Mouse (Mus musculus) adrenal gland, adult 2 months (tissue): Measurements from ENCODE around the gene Hepacam. TPM values are rescaled to one million over a fixed set of nuclear protein-coding genes. Genes with fewer than 3 reads are reported as not detected.

Experiments
- DNase-seq: peaks from one replicate; pipeline ENCODE4 v3.0.0; 2021
- long read RNA-seq: library from polyadenylated mRNA; stranded (forward); transcript quantifications from one replicate; pipeline ENCODE4 v2.0.0, GENCODE M21; 2021
- polyA plus RNA-seq: library from polyadenylated mRNA; depleted of rRNA; stranded (reverse); fragments of >200 nt; gene quantifications from 2 replicates; pipeline ENCODE4 v1.2.3, GENCODE M21; 2012; rRNA removed
- total RNA-seq, 2 experiments: library from RNA; stranded (reverse); gene quantifications; 2 replicates each; pipeline ENCODE4 v1.2.3; 2021

Hepacam gene
- total RNA-seq = under 1 TPM in 1 of 2 experiments, not detected in 1; 0.23 TPM
- 0.26 and 0.40 TPM in 2 replicates for polyA plus RNA-seq
- long read RNA-seq = 0 reads

GRCm38 (mm10) chr9:37367301-37368080 is at the start of gene Hepacam:
Gene Hepacam, plus strand, starts transcription at chr9:37367351.
- no peak for DNase-seq

GRCm38 (mm10) chr9:37329456-37329855 is 37.7 kb upstream of the Hepacam start:
- DNase-seq = no peak

- no peak for DNase-seq
Observed at GRCm38 (mm10) chr9:37345406-37345805, 21.7 kb upstream of the Hepacam start.

- no peak for DNase-seq
Observed at GRCm38 (mm10) chr9:37347184-37347987, 19.8 kb upstream of the Hepacam start.

GRCm38 (mm10) chr9:37347988-37348642 is 19.0 kb upstream of the Hepacam start, which contains the start of gene Ccdc15:
Gene Ccdc15, minus strand, starts transcription at chr9:37348432.
- peak; percentile 98 for DNase-seq

- DNase-seq = no peak
Observed at GRCm38 (mm10) chr9:37349050-37349449, 18.1 kb upstream of the Hepacam start.

- no peak for DNase-seq
Observed at GRCm38 (mm10) chr9:37351266-37351665, 15.9 kb upstream of the Hepacam start.

GRCm38 (mm10) chr9:37354485-37354884 is 12.7 kb upstream of the Hepacam start:
- DNase-seq = no peak

- DNase-seq = no peak
Observed at GRCm38 (mm10) chr9:37358713-37359330, 8.3 kb upstream of the Hepacam start.

GRCm38 (mm10) chr9:37359331-37360220 is 7.6 kb upstream of the Hepacam start:
- peak; percentile 56 for DNase-seq

GRCm38 (mm10) chr9:37362084-37362483 is 5.1 kb upstream of the Hepacam start:
- no peak for DNase-seq

- DNase-seq = no peak
Observed at GRCm38 (mm10) chr9:37362881-37363280, 4.3 kb upstream of the Hepacam start.

GRCm38 (mm10) chr9:37363551-37363950 is 3.6 kb upstream of the Hepacam start:
- no peak for DNase-seq

- no peak for DNase-seq
Observed at GRCm38 (mm10) chr9:37364392-37364791, 2.8 kb upstream of the Hepacam start.

- DNase-seq = peak; percentile 46
Observed at GRCm38 (mm10) chr9:37365706-37366105, 1.4 kb upstream of the Hepacam start.

GRCm38 (mm10) chr9:37368081-37368830 is 1.1 kb downstream of the Hepacam start:
- no peak for DNase-seq

- peak; percentile 32 for DNase-seq
Observed at GRCm38 (mm10) chr9:37368860-37369259, 1.7 kb downstream of the Hepacam start.

- no peak for DNase-seq
Observed at GRCm38 (mm10) chr9:37371232-37371801, 4.2 kb downstream of the Hepacam start.

- DNase-seq = no peak
Observed at GRCm38 (mm10) chr9:37375718-37376117, 8.6 kb downstream of the Hepacam start.

GRCm38 (mm10) chr9:37383161-37383560 is 16.0 kb downstream of the Hepacam start:
- no peak for DNase-seq
